Mouse (Mus musculus): ENCODE results near the gene Pnrc1. TPM values are rescaled to one million over a fixed set of nuclear protein-coding genes. Genes with fewer than 3 reads are reported as not detected.

Pnrc1 gene
- total and polyA plus RNA-seq, 3 experiments, result 7.6 to 14.4 TPM; not detected in 1

DNA sequence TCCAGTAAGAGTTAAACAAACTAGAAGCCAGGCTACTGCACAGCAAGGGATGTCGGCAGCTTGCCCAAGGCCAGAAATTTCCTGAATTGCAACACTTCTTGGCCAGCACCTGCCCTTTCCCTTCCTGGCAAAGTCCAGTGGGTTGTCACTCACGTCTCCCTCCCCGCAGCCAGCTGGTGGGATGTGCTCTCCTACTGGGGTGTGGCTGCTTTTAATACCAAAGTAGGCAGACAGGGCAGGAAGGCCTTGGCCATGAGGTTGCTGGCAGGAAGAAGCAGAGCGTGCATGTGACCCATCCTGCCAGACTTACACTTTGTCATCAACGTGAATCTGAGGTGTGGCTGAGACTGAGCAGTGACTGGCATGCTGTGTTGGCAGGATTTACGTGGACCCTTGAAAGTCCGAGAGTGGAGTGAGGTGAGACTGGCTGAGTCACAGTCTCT, 28.6 kb downstream of the Pnrc1 start:
- H3K4me1 ChIP-seq (ENCODE audit: control insufficient read depth in 1 of 2, insufficient read depth in 2 of 2, low read length in 2 of 2), result no peaks in the 10 kb centered on the region
- H3K36me3 ChIP-seq (ENCODE audit: control insufficient read depth in 1 of 2, insufficient read depth in 2 of 2, low read length in 2 of 2), result no peaks in the 10 kb centered on the region
- no peak overlapping the region for H3K4me3 ChIP-seq (ENCODE audit: control insufficient read depth in 1 of 2, insufficient read depth in 1 of 2, low read depth in 2 of 2, low read length in 2 of 2)

DNA sequence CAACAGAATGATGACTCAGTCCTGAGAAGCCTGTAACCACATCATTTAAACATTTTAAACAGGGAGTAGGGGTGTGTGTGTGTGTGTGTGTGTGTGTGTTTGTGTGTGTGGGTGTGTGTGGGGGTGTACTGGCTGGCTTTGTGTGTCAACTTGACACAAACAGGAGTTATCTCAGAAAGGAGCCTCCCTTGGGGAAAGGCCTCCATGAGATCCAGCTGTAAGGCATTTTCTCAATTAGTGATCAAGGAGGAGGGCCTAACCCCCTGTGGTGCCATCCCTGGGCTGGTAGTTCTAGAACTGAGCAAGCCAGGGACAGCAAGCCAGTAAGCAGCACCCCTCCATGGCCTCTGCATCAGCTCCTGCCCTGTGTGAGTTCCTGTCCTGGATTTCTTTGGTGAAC, 29.7 kb downstream of the Pnrc1 start:
- H3K27me3 ChIP-seq (ENCODE audit: control insufficient read depth in 1 of 2, insufficient read depth in 2 of 2, low read length in 2 of 2), result peaks cover 4 to 6% of the 10 kb centered on the region in 2 experiments; a peak in 3 of 4 replicates
- H3K36me3 ChIP-seq (ENCODE audit: control insufficient read depth in 1 of 2, insufficient read depth in 2 of 2, low read length in 2 of 2), result no peaks in the 10 kb centered on the region
- no peak for TF ChIP-seq E2F4 (IDR thresholded peaks at IDR 0.05; ENCODE audit: borderline replicate concordance, low read depth, low read length)
- no peak for TF ChIP-seq ETS1 (IDR thresholded peaks at IDR 0.05; ENCODE audit: low read depth, low read length)
- no peak for TF ChIP-seq MAFK (IDR thresholded peaks at IDR 0.05; ENCODE audit: borderline replicate concordance, low read depth, low read length)
- no peak for TF ChIP-seq ZKSCAN1 (IDR thresholded peaks at IDR 0.05; ENCODE audit: low read depth, low read length)
- no peak for TF ChIP-seq UBTF (IDR thresholded peaks at IDR 0.05; ENCODE audit: borderline replicate concordance, insufficient read depth, low read depth, low read length)
- no peak for TF ChIP-seq MAX (IDR thresholded peaks at IDR 0.05; ENCODE audit: low read length)
- no peak for TF ChIP-seq RCOR1 (IDR thresholded peaks at IDR 0.05; ENCODE audit: low read depth, low read length)
- no peak for TF ChIP-seq ZMIZ1 (IDR thresholded peaks at IDR 0.05; ENCODE audit: low read depth, low read length)
- no peak for TF ChIP-seq MXI1 (IDR thresholded peaks at IDR 0.05; ENCODE audit: low read depth, low read length)
- no peak for TF ChIP-seq NRF1 (IDR thresholded peaks at IDR 0.05; ENCODE audit: insufficient read depth, low read depth, low read length, poor library complexity, severe bottlenecking)
- TF ChIP-seq MAZ (IDR thresholded peaks at IDR 0.05; ENCODE audit: low read depth, low read length), result no peak
- no peak for TF ChIP-seq CHD1 (IDR thresholded peaks at IDR 0.05; ENCODE audit: low read depth, low read length)
- TF ChIP-seq TBP (IDR thresholded peaks at IDR 0.05; ENCODE audit: low read depth, low read length), result no peak
- TF ChIP-seq POLR2AphosphoS2 (IDR thresholded peaks at IDR 0.05; ENCODE audit: low read length), result no peak
- no peak for TF ChIP-seq ZC3H11A (IDR thresholded peaks at IDR 0.05; ENCODE audit: low read depth, low read length)
- no peak overlapping the region for H3K9ac ChIP-seq (ENCODE audit: control insufficient read depth, low read depth, low read length, poor library complexity, severe bottlenecking)
- no peaks in the 10 kb centered on the region for H3K9me3 ChIP-seq (replicated peaks; ENCODE audit: insufficient read depth, low read length)
- H3K4me1 ChIP-seq (ENCODE audit: control insufficient read depth in 1 of 2, insufficient read depth in 2 of 2, low read length in 2 of 2), result no peaks in the 10 kb centered on the region
- no peak overlapping the region for H3K27ac ChIP-seq (ENCODE audit: control insufficient read depth, low read depth, low read length)
- H3K4me3 ChIP-seq (ENCODE audit: control insufficient read depth in 1 of 2, insufficient read depth in 1 of 2, low read depth in 2 of 2, low read length in 2 of 2), result no peak overlapping the region
- DNase-seq (ENCODE audit: low read depth, low spot score), result no peak
- no peaks in the 10 kb centered on the region for H3K79me2 ChIP-seq (ENCODE audit: control insufficient read depth, insufficient read depth, low read length, poor library complexity)

More for the DNA sequence above, 28.6 kb downstream of the Pnrc1 start:
- Histone ChIP-seq H3K27me3 (ENCODE audit: control insufficient read depth in 1 of 2, insufficient read depth in 2 of 2, low read length in 2 of 2) (peaks cover 4 to 6% of the 10 kb centered on the region in 2 experiments; a peak in 3 of 4 replicates), H3K9ac (ENCODE audit: control insufficient read depth, low read depth, low read length, poor library complexity, severe bottlenecking) (no peak overlapping the region), H3K9me3 (replicated peaks; ENCODE audit: insufficient read depth, low read length) (no peaks in the 10 kb centered on the region), H3K79me2 (ENCODE audit: control insufficient read depth, insufficient read depth, low read length, poor library complexity) (no peaks in the 10 kb centered on the region), H3K27ac (ENCODE audit: control insufficient read depth, low read depth, low read length) (no peak overlapping the region)
- TF ChIP-seq MAX (IDR thresholded peaks at IDR 0.05; ENCODE audit: low read length), result no peak
- TF ChIP-seq NELFE (IDR thresholded peaks at IDR 0.05; ENCODE audit: low read depth, low read length), result no peak
- no peak for TF ChIP-seq RCOR1 (IDR thresholded peaks at IDR 0.05; ENCODE audit: low read depth, low read length)
- TF ChIP-seq TCF12 (IDR thresholded peaks at IDR 0.05; ENCODE audit: low read depth, low read length), result no peak
- no peak for TF ChIP-seq TBP (IDR thresholded peaks at IDR 0.05; ENCODE audit: low read depth, low read length)
- no peak for TF ChIP-seq POLR2AphosphoS5 (IDR thresholded peaks at IDR 0.05; ENCODE audit: borderline replicate concordance, low read depth, low read length)
- no peak for TF ChIP-seq RAD21 (IDR thresholded peaks at IDR 0.05; ENCODE audit: low read depth, low read length)
- no peak for TF ChIP-seq USF1 (IDR thresholded peaks at IDR 0.05; ENCODE audit: low read depth, low read length)
- TF ChIP-seq MAFK (IDR thresholded peaks at IDR 0.05; ENCODE audit: borderline replicate concordance, low read depth, low read length), result no peak
- TF ChIP-seq ZKSCAN1 (IDR thresholded peaks at IDR 0.05; ENCODE audit: low read depth, low read length), result no peak
- no peak for TF ChIP-seq MYB (IDR thresholded peaks at IDR 0.05; ENCODE audit: low read depth, low read length)
- no peak for TF ChIP-seq POLR2AphosphoS2 (IDR thresholded peaks at IDR 0.05; ENCODE audit: low read length)
- DNase-seq (ENCODE audit: low read depth, low spot score), result no peak

Measured in MEL (cell line).